Mouse (Mus musculus) left cerebral cortex, postnatal 25 days (tissue): ENCODE measurements around the gene Hectd1. TPM values are rescaled to one million over a fixed set of nuclear protein-coding genes. Genes with fewer than 3 reads are reported as not detected.

ENCODE experiments used
- DNase-seq, 2 experiments: peaks; one replicate each; pipeline ENCODE4 v3.0.0; 2022; ENCODE audit warnings: low spot score in 2 of 2, mixed read lengths in 1 of 2
- intact Hi-C: fragments of 180-260 bp; cut with DNase I; formaldehyde crosslinking; loops from one replicate; pipeline ENCODE4 v1.15.1; 2025
- total RNA-seq, 2 experiments: library from RNA; stranded (reverse); gene quantifications; 2 replicates each; pipeline ENCODE4 v1.2.3; 2021

Hectd1 gene
- 10 to 100 TPM; 83.3 to 86.5 TPM for total RNA-seq

DNA sequence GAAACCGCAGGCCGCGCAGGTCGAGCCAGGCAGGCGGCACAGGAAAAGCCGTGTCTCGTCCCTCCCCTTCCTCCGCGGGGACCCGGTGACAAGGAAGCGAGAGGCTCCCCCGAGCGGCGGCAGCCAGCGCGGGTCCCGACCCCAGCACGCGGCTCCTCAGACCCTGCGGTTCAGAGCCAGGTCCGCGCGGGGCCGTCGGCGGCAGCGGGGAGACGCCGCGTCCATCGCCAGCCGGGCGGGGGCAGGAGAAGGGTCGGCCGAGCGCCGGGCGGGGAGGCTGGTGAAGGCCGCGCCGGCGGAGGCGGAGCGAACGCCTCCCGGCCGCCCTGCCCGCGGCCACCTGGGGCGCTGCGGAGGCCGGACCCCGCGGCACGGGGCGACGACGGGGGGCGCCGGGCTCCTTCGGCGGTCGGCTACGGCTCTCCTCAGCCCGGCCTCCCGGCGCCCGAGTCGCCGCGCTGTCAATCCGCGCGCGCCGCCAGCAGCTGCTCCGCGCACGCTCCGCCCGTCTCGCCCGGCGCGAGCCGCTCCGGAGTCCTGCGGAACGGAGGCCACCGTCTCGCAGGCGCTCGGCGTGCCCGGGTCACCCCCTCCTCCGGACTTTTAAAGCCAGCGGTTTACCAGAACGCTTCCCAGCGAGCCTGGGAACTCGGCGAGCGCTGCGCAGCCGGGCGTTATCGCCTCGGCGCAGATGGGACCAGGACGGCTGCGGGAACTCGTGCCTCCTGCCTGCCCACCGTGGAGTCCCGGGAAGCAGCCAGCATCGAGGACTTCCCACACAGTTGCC is at the start of gene Hectd1:
Hectd1 (minus strand) TSS at position 247 of the 787 bp plus-strand sequence.
- intact Hi-C loops, result loop anchor here (1.0 to 5.0 kb wide), 2 partner anchors 15 to 173 kb away; no protein-coding TSS in a partner anchor

DNA sequence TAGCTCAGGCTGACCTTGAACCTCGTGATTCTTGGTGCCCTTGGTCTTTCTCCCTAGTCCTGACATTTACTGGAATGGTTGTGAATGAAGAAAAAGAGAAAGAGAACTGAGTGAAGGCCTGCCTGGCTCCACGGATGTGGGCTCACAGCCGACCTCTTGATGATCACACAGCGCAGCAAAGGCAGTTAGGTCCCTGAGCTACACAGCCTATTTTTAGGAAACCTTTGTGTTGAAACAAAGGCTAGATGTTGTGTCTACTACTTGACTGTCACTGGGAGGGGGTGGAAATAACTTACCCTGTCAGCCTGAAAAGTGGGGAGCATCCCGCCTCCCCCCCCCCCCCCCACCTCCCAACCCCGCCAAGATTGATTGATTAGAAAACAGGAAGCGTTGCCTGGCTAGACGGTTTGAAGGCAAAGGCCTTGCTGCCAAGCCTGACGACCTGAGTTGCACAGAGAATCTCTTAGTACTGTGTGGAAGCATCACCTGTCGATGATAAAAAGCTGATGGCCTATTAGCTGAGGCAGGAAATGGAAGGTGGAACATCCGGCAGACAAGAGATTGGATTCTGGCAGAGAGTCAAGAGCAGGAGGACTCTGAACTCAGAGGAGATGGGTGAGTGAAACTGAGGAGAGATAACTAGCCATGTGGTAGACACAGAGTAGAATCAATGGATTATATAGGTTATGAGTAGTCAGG is 42.3 kb upstream of the Hectd1 start:
- intact Hi-C loops, result no loop called here
- no peak for DNase-seq

More for the DNA sequence above, at the start of gene Hectd1:
- DNase-seq, result peak; percentile 86

GRCm38 (mm10) chr12:51869511-51869910 is 40.2 kb upstream of the Hectd1 start:
- intact Hi-C loops, result no loop called here
- no peak for DNase-seq

DNA sequence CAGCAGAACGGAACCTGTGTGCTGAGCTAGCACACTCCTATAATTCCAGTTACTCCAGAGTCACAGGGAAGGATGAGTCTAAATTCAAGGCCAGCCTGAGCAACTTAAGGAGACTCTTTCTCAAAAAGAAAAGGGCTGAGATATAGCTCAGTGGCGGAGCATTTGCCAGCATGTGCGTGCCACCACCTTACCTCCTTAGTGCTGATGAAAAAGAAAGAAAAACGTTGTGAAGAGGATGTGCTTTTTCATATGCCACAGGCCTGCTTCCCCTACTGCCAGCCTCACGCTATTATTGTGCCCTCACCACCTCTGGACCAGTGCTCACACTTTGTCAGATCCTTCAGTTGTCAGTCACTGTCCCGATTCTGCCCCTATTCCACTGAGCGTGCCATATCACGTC is 37.7 kb upstream of the Hectd1 start:
- DNase-seq, result no peak
- intact Hi-C loops, result no loop called here

- DNase-seq, result peak in 1 of 2 experiments; percentile 15
- intact Hi-C loops, result no loop called here
Measured at GRCm38 (mm10) chr12:51866226-51866910, 37.0 kb upstream of the Hectd1 start.

- DNase-seq, result peak in 1 of 2 experiments; percentile 4
- intact Hi-C loops, result no loop called here
Measured at GRCm38 (mm10) chr12:51865790-51866179, 36.4 kb upstream of the Hectd1 start.

DNA sequence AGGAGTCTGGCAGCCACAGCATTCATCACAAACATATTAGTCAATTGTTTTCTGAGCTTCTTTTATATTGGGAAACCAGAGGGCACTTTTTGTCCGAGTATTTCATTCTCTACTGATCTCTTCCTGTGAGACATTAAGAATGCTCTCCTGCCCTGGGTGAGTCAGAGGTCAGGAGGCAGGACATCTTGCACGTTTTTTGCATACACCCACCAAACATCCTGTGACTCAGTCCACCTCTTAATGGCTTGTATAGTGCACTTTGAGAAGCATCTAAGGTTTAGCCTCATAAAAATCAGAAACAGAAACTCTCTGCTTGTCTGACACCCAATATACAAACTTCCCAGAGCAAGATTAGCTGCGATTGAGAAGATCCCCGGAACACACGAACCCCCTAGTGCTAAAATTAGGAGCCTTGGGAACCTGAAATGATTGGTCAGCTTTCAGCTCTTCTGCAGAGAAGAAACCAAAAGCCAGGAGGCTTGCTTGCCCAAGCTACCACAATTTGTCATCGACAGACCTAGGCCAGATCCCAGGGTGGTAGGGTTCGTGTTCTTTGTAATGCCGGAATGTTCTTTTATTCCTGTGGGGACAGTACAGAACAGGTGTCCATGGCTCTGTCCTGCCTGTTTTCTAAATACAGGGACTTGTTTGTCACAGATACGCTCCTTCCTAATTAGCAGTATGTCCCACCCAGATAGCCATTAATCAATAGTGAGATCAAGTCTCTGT is 35.9 kb upstream of the Hectd1 start:
- DNase-seq, result no peak
- intact Hi-C loops, result no loop called here

DNA sequence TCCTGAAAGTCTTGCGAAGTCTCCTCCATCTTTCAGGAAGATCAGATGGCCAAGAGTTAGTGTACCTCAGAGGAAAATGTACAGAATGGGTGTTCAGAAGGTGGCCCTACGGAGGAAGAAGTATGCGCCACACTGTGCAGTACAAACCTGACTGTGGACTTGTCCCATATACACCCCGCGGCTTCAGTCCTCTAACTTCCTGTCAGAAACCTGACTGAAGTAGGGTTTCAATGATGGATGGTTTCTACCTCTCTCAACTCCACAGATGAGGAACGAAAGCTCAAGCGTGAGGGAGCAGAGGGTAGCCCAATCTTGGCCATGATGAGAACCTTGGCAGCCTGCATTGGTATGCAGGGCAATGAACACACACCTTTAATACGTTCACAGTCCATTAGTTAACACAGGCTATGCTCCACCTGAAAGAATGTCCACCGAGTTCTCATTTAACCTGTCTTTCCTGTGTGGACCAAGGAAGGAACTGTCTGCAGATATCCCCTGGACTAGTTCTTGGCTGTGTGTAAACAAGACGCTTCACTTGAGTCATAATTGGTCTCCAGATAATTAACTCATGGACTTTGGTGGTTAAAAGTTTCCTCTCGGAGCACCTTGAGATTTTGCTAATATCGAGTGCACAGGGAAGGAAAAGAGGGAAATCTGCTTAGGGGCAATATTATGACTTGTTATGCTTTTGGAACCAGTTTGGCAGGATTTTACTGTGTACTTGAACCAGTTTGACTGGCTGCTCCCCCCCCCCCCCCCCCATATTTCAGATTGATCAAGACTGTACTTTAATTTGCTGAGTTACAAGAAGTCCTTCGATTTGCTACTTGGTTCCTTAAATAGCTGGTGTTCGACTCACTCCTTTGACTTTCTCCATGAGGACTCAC is 34.0 kb upstream of the Hectd1 start:
- no peak for DNase-seq

GRCm38 (mm10) chr12:51858134-51859028 is 29.0 kb upstream of the Hectd1 start:
- no peak for DNase-seq
- intact Hi-C loops, result no loop called here

More for the DNA sequence above, 34.0 kb upstream of the Hectd1 start:
- intact Hi-C loops, result no loop called here

- no peak for DNase-seq
- intact Hi-C loops, result no loop called here
Measured at GRCm38 (mm10) chr12:51856768-51857295, 27.5 kb upstream of the Hectd1 start.

DNA sequence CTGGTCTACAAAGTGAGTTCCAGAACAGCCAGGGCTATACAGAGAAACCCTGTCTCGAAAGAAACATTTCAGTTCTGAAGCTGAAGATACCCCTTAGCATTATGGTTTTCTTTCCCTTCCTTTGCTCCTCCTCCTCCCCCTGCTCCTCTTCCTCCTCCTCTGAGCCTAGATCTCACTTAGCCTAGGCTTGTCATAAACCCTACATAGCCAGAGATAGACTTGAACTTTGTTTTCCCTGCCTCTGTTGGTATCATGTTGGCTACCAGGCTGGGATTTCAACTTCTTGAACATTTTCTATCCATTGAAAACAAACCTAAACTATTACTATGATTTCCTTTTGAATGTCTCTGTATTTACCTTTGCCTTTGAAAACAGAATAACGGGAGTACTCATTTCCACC is 26.5 kb upstream of the Hectd1 start:
- intact Hi-C loops, result no loop called here
- no peak for DNase-seq

DNA sequence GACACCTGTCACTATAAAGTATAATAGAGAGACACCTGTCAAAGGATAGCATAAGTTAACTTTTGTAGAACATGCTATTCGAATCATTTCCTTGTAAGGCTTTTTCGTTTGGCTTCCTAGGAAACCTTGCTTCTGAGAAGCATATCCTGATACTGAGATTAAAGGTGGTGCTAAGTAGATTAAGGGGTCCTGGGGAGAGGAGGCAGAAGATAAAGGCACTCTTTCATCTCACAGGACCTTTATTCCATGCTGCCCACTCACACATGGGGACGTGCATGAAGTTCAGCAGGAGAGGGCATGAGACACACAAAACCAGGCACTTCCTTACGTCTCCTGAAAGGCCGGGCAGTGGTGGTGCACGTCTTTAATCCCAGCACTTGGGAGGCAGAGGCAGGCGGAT is 26.1 kb upstream of the Hectd1 start:
- no peak for DNase-seq
- intact Hi-C loops, result no loop called here

GRCm38 (mm10) chr12:51851617-51852016 is 22.3 kb upstream of the Hectd1 start:
- no peak for DNase-seq
- intact Hi-C loops, result no loop called here

- DNase-seq, result no peak
- intact Hi-C loops, result no loop called here
Measured at GRCm38 (mm10) chr12:51851155-51851554, 21.8 kb upstream of the Hectd1 start.

GRCm38 (mm10) chr12:51850339-51850738 is 21.0 kb upstream of the Hectd1 start:
- intact Hi-C loops, result no loop called here
- no peak for DNase-seq

DNA sequence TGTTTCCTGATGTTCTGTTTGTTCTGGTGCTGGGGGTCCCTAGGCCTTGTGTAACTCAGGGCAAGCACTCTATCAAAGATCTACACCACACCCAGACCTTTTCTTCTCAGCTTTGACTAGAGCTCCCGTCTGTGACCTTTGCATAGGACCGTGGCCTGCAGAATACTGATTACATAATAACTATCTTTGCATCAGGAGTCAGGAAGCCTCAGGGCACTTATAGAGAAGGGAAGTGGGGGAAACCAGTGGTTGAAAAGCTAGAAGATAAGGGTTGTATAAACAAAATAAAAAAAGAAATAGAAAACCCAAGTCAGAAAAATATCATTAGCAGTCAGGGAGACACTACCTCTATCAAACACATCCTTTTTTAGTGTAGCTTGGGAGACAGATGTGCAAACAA is 20.6 kb upstream of the Hectd1 start:
- intact Hi-C loops, result no loop called here
- DNase-seq, result no peak

GRCm38 (mm10) chr12:51847953-51848680 is 18.8 kb upstream of the Hectd1 start:
- intact Hi-C loops, result no loop called here
- DNase-seq, result no peak
